In genomic region chr6:55037799-55038670, GRCm38 (mm10) we compare ENCODE assay signal across 8 mouse cellular contexts. TPM values are rescaled to one million over a fixed set of nuclear protein-coding genes. Genes with fewer than 3 reads are reported as not detected.
DNase-seq lines count a peak whose midpoint lies in the region; ATAC-seq and TF ChIP-seq lines count a peak whose summit lies in the region.

Gene Gars, plus strand, starts transcription at chr6:55038007.

- no peaks in the 10 kb centered on the region for H3K9me3 ChIP-seq in forebrain, embryonic 10.5 days
- no peaks in the 10 kb centered on the region for H3K9me3 ChIP-seq in heart, embryonic 15.5 days (replicated peaks)
- no peaks in the 10 kb centered on the region for H3K9me3 ChIP-seq in liver, embryonic 14.5 days (ENCODE audit: control insufficient read depth, low read length)
- H3K9me3 ChIP-seq in neural tube, embryonic 11.5 days (ENCODE audit: control insufficient read depth, low read length), result no peaks in the 10 kb centered on the region
- H3K9me3 ChIP-seq in stomach, postnatal 0 days (ENCODE audit: control insufficient read depth, low read length), result no peaks in the 10 kb centered on the region

- H3K4me1 ChIP-seq in forebrain, embryonic 10.5 days, result peaks cover 24% of the 10 kb centered on the region
- peaks cover 14% of the 10 kb centered on the region for H3K4me1 ChIP-seq in heart, embryonic 15.5 days (replicated peaks)
- peaks cover 9 to 14% of the 10 kb centered on the region in 2 experiments; a peak in 3 of 4 replicates for H3K4me1 ChIP-seq in liver, embryonic 14.5 days (replicated peaks; ENCODE audit: control insufficient read depth in 2 of 2, insufficient read depth in 2 of 2, low read length in 1 of 2)
- H3K4me1 ChIP-seq in neural tube, embryonic 11.5 days (ENCODE audit: control insufficient read depth, insufficient read depth, low read length), result peaks cover 6% of the 10 kb centered on the region
- H3K4me1 ChIP-seq in stomach, postnatal 0 days (replicated peaks; ENCODE audit: control insufficient read depth, insufficient read depth), result no peaks in the 10 kb centered on the region; the same call in 1 of the 2 replicates

- under 1% methylated on average over 87 of the region's 87 CpGs for WGBS in forebrain, embryonic 10.5 days
- under 1% methylated on average over 79 of the region's 87 CpGs for WGBS in heart, embryonic 15.5 days
- WGBS in liver, embryonic 14.5 days (ENCODE audit: insufficient replicate concordance), result under 1% methylated on average over 78 of the region's 87 CpGs
- under 1% methylated on average over 82 of the region's 87 CpGs for WGBS in neural tube, embryonic 11.5 days
- under 1% methylated on average over 69 of the region's 87 CpGs for WGBS in stomach, postnatal 0 days

- no peaks in the 10 kb centered on the region for H3K27me3 ChIP-seq in forebrain, embryonic 10.5 days (ENCODE audit: poor library complexity, severe bottlenecking)
- no peaks in the 10 kb centered on the region for H3K27me3 ChIP-seq in heart, embryonic 15.5 days
- no peaks in the 10 kb centered on the region for H3K27me3 ChIP-seq in liver, embryonic 14.5 days (ENCODE audit: control insufficient read depth, insufficient read depth, low read length)
- no peaks in the 10 kb centered on the region for H3K27me3 ChIP-seq in neural tube, embryonic 11.5 days (ENCODE audit: control insufficient read depth, insufficient read depth, low read length)
- no peaks in the 10 kb centered on the region for H3K27me3 ChIP-seq in stomach, postnatal 0 days (ENCODE audit: control insufficient read depth, insufficient read depth, low read length)

- H3K27ac ChIP-seq in forebrain, embryonic 10.5 days, result peak within 1 kb of the TSS; percentile 98
- peak within 1 kb of the TSS; percentile 94 for H3K27ac ChIP-seq in heart, embryonic 15.5 days
- H3K27ac ChIP-seq in liver, embryonic 14.5 days, result peak within 1 kb of the TSS; percentile 89
- peak within 1 kb of the TSS; percentile 92 for H3K27ac ChIP-seq in neural tube, embryonic 11.5 days (ENCODE audit: low read depth, low read length)
- H3K27ac ChIP-seq in stomach, postnatal 0 days (replicated peaks), result peak within 1 kb of the TSS; percentile 97

- peak; percentile 94 for ATAC-seq in CD4-positive, CD25-positive, alpha-beta regulatory T cell, adult 4 months
- peak; percentile 96 for ATAC-seq in heart, embryonic 15.5 days (replicated peaks; ENCODE audit: insufficient number of reproducible peaks, insufficient read depth, low FRiP score, low read depth)
- ATAC-seq in liver, embryonic 14.5 days (ENCODE audit: insufficient read depth), result peak; percentile 94
- peak; percentile 95 for ATAC-seq in neural tube, embryonic 11.5 days (ENCODE audit: insufficient read depth, low FRiP score, low TSS enrichment)
- ATAC-seq in stomach, postnatal 0 days (ENCODE audit: low FRiP score, low TSS enrichment), result peak; percentile 96

- H3K4me3 ChIP-seq in forebrain, embryonic 10.5 days, result peak within 1 kb of the TSS; percentile 97
- H3K4me3 ChIP-seq in heart, embryonic 15.5 days, result peak within 1 kb of the TSS; percentile 84
- H3K4me3 ChIP-seq in liver, embryonic 14.5 days (ENCODE audit: insufficient read depth in 1 of 2, low read depth in 2 of 2, low read length in 2 of 2), result peak within 1 kb of the TSS; percentile 74 to 99
- H3K4me3 ChIP-seq in neural tube, embryonic 11.5 days (ENCODE audit: low read depth, low read length), result peak within 1 kb of the TSS; percentile 94
- H3K4me3 ChIP-seq in stomach, postnatal 0 days (ENCODE audit: low read depth, low read length), result peak within 1 kb of the TSS; percentile 91

- 0 out of 2 replicates have a peak, but pooled peaks cover 2% of the 10 kb centered on the region for H3K36me3 ChIP-seq in forebrain, embryonic 10.5 days (replicated peaks)
- no peaks in the 10 kb centered on the region for H3K36me3 ChIP-seq in heart, embryonic 15.5 days
- no peaks in the 10 kb centered on the region for H3K36me3 ChIP-seq in liver, embryonic 14.5 days (replicated peaks; ENCODE audit: control insufficient read depth, insufficient read depth, low read depth)
- no peaks in the 10 kb centered on the region for H3K36me3 ChIP-seq in neural tube, embryonic 11.5 days (ENCODE audit: control insufficient read depth, insufficient read depth, low read length)
- no peaks in the 10 kb centered on the region for H3K36me3 ChIP-seq in stomach, postnatal 0 days (ENCODE audit: control insufficient read depth, insufficient read depth, low read length)

- no peak for TF ChIP-seq EP300 in liver, embryonic 14.5 days (IDR thresholded peaks at IDR 0.05; ENCODE audit: low read depth)
- no peak for TF ChIP-seq EP300 in stomach, postnatal 0 days (optimal IDR thresholded peaks at IDR 0.05)

- peak; percentile 77 for DNase-seq in c-Kit-negative CD71-positive TER-119-positive erythroid progenitor cells, embryonic 14.5 days (ENCODE audit: low read depth, low spot score)
- peak; percentile 82 for DNase-seq in forebrain, embryonic 10.5 days (ENCODE audit: extremely low spot score, low spot score)
- peak; percentile 84 to 93 for DNase-seq in kidney, postnatal 25 days
- peak; percentile 69 to 73 (median 69) for DNase-seq in liver, embryonic 14.5 days (ENCODE audit: low read depth in 3 of 3, low spot score in 3 of 3)
- DNase-seq in neural tube, embryonic 11.5 days (ENCODE audit: low spot score), result peak; percentile 94
- DNase-seq in stomach, postnatal 0 days (ENCODE audit: low spot score), result peak; percentile 89

- peak within 1 kb of the TSS; percentile 89 for H3K9ac ChIP-seq in heart, embryonic 15.5 days
- H3K9ac ChIP-seq in liver, embryonic 14.5 days (replicated peaks), result peak within 1 kb of the TSS; percentile 99
- peak within 1 kb of the TSS; percentile 96 for H3K9ac ChIP-seq in neural tube, embryonic 11.5 days (ENCODE audit: low read length)
- H3K9ac ChIP-seq in stomach, postnatal 0 days (ENCODE audit: low read length), result peak within 1 kb of the TSS; percentile 89

- TF ChIP-seq CTCF in liver, embryonic 14.5 days (IDR thresholded peaks at IDR 0.05; ENCODE audit: low read depth), result no peak
- no peak; the same call in 1 of the 2 replicates for TF ChIP-seq CTCF in stomach, postnatal 0 days (IDR thresholded peaks at IDR 0.05; ENCODE audit: low read depth)

- peak within 1 kb of the TSS; percentile 84 for H3K4me2 ChIP-seq in heart, embryonic 15.5 days
- H3K4me2 ChIP-seq in liver, embryonic 14.5 days (ENCODE audit: low read depth), result peak within 1 kb of the TSS; percentile 89
- peak within 1 kb of the TSS; percentile 81 for H3K4me2 ChIP-seq in neural tube, embryonic 11.5 days (ENCODE audit: low read depth)
- H3K4me2 ChIP-seq in stomach, postnatal 0 days (replicated peaks; ENCODE audit: low read depth), result peak within 1 kb of the TSS; percentile 72

RNA-seq across cellular contexts. Expression of gene Gars, which starts in this region (rescaled TPM):
- polyA plus RNA-seq in CD4-positive, CD25-positive, alpha-beta regulatory T cell, adult 4 months (2017; shearing (Covaris generic)), result 10 to 100 TPM; 21.0 to 24.7 TPM
- 231 and 234 TPM in 2 replicates for polyA plus RNA-seq in forebrain, embryonic 10.5 days (2016; fragmentation: Nextera tagmentation; extraction: Ambion mirVana)
- 138 and 144 TPM in 2 replicates for polyA plus RNA-seq in heart, embryonic 15.5 days (2015; fragmentation: Nextera tagmentation; extraction: Ambion mirVana)
- polyA plus RNA-seq in liver, embryonic 14.5 days (2012; rRNA removed), result 29.4 and 50.9 TPM in 2 replicates
- polyA plus RNA-seq in liver, embryonic 14.5 days (2014; fragmentation: Nextera tagmentation; extraction: Ambion mirVana), result 99.3 and 104 TPM in 2 replicates
- polyA plus RNA-seq in neural tube, embryonic 11.5 days (2014; fragmentation: Nextera tagmentation; extraction: Ambion mirVana), result 216 and 234 TPM in 2 replicates
- polyA plus RNA-seq in stomach, postnatal 0 days (2015; fragmentation: Nextera tagmentation; extraction: Ambion mirVana), result 103 TPM in 2 replicates

Comparison
In these comparisons a context has a peak if more than half of its experiments do, and no peak if none do; other contexts are left out.
1. Peak in every context shown above with its lines: DNase-seq, ATAC-seq, H3K4me3 ChIP-seq and H3K27ac ChIP-seq.